Mouse (Mus musculus) CH12.LX (cell line): Measurements from ENCODE around the gene Snu13. TPM values are rescaled to one million over a fixed set of nuclear protein-coding genes. Genes with fewer than 3 reads are reported as not detected.

Experiments used
- DNase-seq: peaks from one replicate; pipeline ENCODE4 v3.0.0-alpha.2; 2013; ENCODE audit errors: extremely low read depth
- H3K27ac ChIP-seq: 2 replicates; pipeline ENCODE4 v1.5.1; 2012; ENCODE audit warnings: low read depth, mild to moderate bottlenecking, control low read depth, moderate library complexity; ENCODE audit not compliant: insufficient read depth
- H3K27me3 ChIP-seq: replicated peaks from 2 replicates; pipeline ENCODE3; 2012; ENCODE audit warnings: inconsistent platforms
- H3K36me3 ChIP-seq, 2 experiments: replicated peaks in 1 of 2; 2 replicates each; pipeline versions ENCODE3 to v1.6.1; 2012; ENCODE audit warnings: inconsistent platforms in 1 of 2, low read length in 1 of 2, mild to moderate bottlenecking in 1 of 2, mixed read lengths in 1 of 2, moderate library complexity in 1 of 2; ENCODE audit not compliant: control insufficient read depth in 1 of 2, insufficient read depth in 1 of 2
- H3K4me1 ChIP-seq, 2 experiments: 2 replicates each; pipeline ENCODE4 v1.6.1; 2012; ENCODE audit warnings: inconsistent platforms in 1 of 2, moderate library complexity in 1 of 2; ENCODE audit not compliant: insufficient read depth in 2 of 2, control insufficient read depth in 1 of 2
- H3K4me2 ChIP-seq: 2 replicates; pipeline ENCODE4 v1.6.1; 2012; ENCODE audit warnings: low read depth, mild to moderate bottlenecking, control low read depth; ENCODE audit not compliant: poor library complexity, insufficient read depth, severe bottlenecking
- H3K4me3 ChIP-seq, 3 experiments: fragments of 150-350 bp in 1 of 3; sonication (generic) in 1 of 3; replicated peaks in 1 of 3; 2 replicates each; pipeline versions ENCODE3 to v1.5.1; 2011 to 2012; ENCODE audit warnings: low read depth in 2 of 3, low read length in 2 of 3, mild to moderate bottlenecking in 2 of 3, moderate library complexity in 2 of 3, control low read depth in 1 of 3, improper control_type of control experiment in 1 of 3, inconsistent platforms in 1 of 3, mixed read lengths in 1 of 3; ENCODE audit not compliant: poor library complexity in 1 of 3
- H3K79me2 ChIP-seq: replicated peaks from 2 replicates; pipeline ENCODE4 v1.6.1; 2012; ENCODE audit warnings: mild to moderate bottlenecking, moderate library complexity; ENCODE audit not compliant: control insufficient read depth, poor library complexity, insufficient read depth, severe bottlenecking; ENCODE audit errors: extremely low read depth
- H3K9ac ChIP-seq: 2 replicates; pipeline ENCODE4 v1.6.1; 2012; ENCODE audit warnings: low read depth, mild to moderate bottlenecking, control low read depth, moderate library complexity; ENCODE audit not compliant: insufficient read depth
- H3K9me3 ChIP-seq: replicated peaks from 2 replicates; pipeline ENCODE3; 2012; ENCODE audit warnings: low read length, inconsistent platforms, mixed read lengths
- BHLHE40 ChIP-seq: IDR thresholded peaks from 2 replicates; pipeline ENCODE4 v1.6.1; 2011; ENCODE audit warnings: mild to moderate bottlenecking, low read depth, low read length, improper control_type of control experiment
- CHD1 ChIP-seq: IDR thresholded peaks from 2 replicates; pipeline ENCODE4 v1.6.1; 2012; ENCODE audit warnings: low read depth, low read length, improper control_type of control experiment, inconsistent platforms
- CHD2 ChIP-seq: IDR thresholded peaks from 2 replicates; pipeline ENCODE4 v1.6.1; 2011; ENCODE audit warnings: low read length, improper control_type of control experiment
- E2F4 ChIP-seq: IDR thresholded peaks from 2 replicates; pipeline ENCODE4 v1.6.1; 2011; ENCODE audit warnings: low read depth, low read length, improper control_type of control experiment; ENCODE audit not compliant: insufficient replicate concordance
- ELF1 ChIP-seq: IDR thresholded peaks from 2 replicates; pipeline ENCODE4 v1.6.1; 2014; ENCODE audit warnings: low read depth, mild to moderate bottlenecking, inconsistent platforms, low read length, improper control_type of control experiment
- GABPA ChIP-seq: IDR thresholded peaks from 2 replicates; pipeline ENCODE4 v1.6.1; 2012; ENCODE audit warnings: low read depth, low read length, improper control_type of control experiment, inconsistent platforms; ENCODE audit not compliant: insufficient replicate concordance
- HCFC1 ChIP-seq: IDR thresholded peaks from 2 replicates; pipeline ENCODE4 v1.6.1; 2012; ENCODE audit warnings: low read depth, mild to moderate bottlenecking, inconsistent platforms, low read length, improper control_type of control experiment
- IRF4 ChIP-seq: IDR thresholded peaks from 2 replicates; pipeline ENCODE4 v1.6.1; 2014; ENCODE audit warnings: low read depth, mild to moderate bottlenecking, inconsistent platforms, low read length, improper control_type of control experiment
- JUN ChIP-seq: IDR thresholded peaks from 2 replicates; pipeline ENCODE4 v1.6.1; 2011; ENCODE audit warnings: low read depth, mild to moderate bottlenecking, low read length, improper control_type of control experiment, moderate library complexity; ENCODE audit not compliant: insufficient read depth
- JUND ChIP-seq: conservative IDR thresholded peaks from 2 replicates; pipeline ENCODE4 v1.6.1; 2011; ENCODE audit warnings: low read depth, low read length, improper control_type of control experiment
- MAFK ChIP-seq: IDR thresholded peaks from 2 replicates; pipeline ENCODE4 v1.6.1; 2011; ENCODE audit warnings: low read length, improper control_type of control experiment; ENCODE audit not compliant: insufficient replicate concordance
- MAZ ChIP-seq: IDR thresholded peaks from 2 replicates; pipeline ENCODE4 v1.6.1; 2012; ENCODE audit warnings: low read depth, mild to moderate bottlenecking, inconsistent platforms, low read length, improper control_type of control experiment, moderate library complexity
- MXI1 ChIP-seq: IDR thresholded peaks from 2 replicates; pipeline ENCODE4 v1.6.1; 2011; ENCODE audit warnings: mild to moderate bottlenecking, low read depth, low read length, improper control_type of control experiment
- MYC ChIP-seq: IDR thresholded peaks from 2 replicates; pipeline ENCODE4 v1.6.1; 2011; ENCODE audit warnings: low read depth, mild to moderate bottlenecking, improper control_type of control experiment, low read length
- RAD21 ChIP-seq: IDR thresholded peaks from 2 replicates; pipeline ENCODE4 v1.6.1; 2011; ENCODE audit warnings: low read depth, mild to moderate bottlenecking, low read length, improper control_type of control experiment, moderate library complexity
- RCOR1 ChIP-seq: conservative IDR thresholded peaks from 2 replicates; pipeline ENCODE4 v1.6.1; 2012; ENCODE audit warnings: low read depth, mild to moderate bottlenecking, inconsistent platforms, low read length, improper control_type of control experiment
- TBP ChIP-seq: conservative IDR thresholded peaks from 2 replicates; pipeline ENCODE4 v1.6.1; 2011; ENCODE audit warnings: low read depth, low read length, improper control_type of control experiment
- TCF12 ChIP-seq: IDR thresholded peaks from 2 replicates; pipeline ENCODE4 v1.6.1; 2014; ENCODE audit warnings: low read depth, mild to moderate bottlenecking, inconsistent platforms, low read length, improper control_type of control experiment
- UBTF ChIP-seq: IDR thresholded peaks from 2 replicates; pipeline ENCODE4 v1.6.1; 2012; ENCODE audit warnings: low read depth, mild to moderate bottlenecking, inconsistent platforms, low read length, improper control_type of control experiment, moderate library complexity
- USF1 ChIP-seq: IDR thresholded peaks from 2 replicates; pipeline ENCODE4 v1.6.1; 2014; ENCODE audit warnings: low read depth, mild to moderate bottlenecking, inconsistent platforms, low read length, improper control_type of control experiment
- ZC3H11A ChIP-seq: IDR thresholded peaks from 2 replicates; pipeline ENCODE4 v1.6.1; 2012; ENCODE audit warnings: low read depth, mild to moderate bottlenecking, inconsistent platforms, low read length, improper control_type of control experiment
- ZKSCAN1 ChIP-seq: IDR thresholded peaks from 2 replicates; pipeline ENCODE4 v1.6.1; 2012; ENCODE audit warnings: low read depth, inconsistent platforms, low read length, improper control_type of control experiment, borderline replicate concordance
- ZMIZ1 ChIP-seq: IDR thresholded peaks from 2 replicates; pipeline ENCODE4 v1.6.1; 2012; ENCODE audit warnings: low read depth, mild to moderate bottlenecking, inconsistent platforms, low read length, improper control_type of control experiment
- dilution Hi-C: fragments of 300-500 bp; cut with MboI; formaldehyde crosslinking; loops from 2 replicates; pipeline ENCODE4 v1.14.3; 2020; ENCODE audit warnings: low sequenced_read_pairs; ENCODE audit not compliant: extremely low pct_unique_long_range_greater_than_20kb, extremely low pct_ligation_motif_present
- in situ Hi-C: fragments of 300-500 bp; cut with MboI; formaldehyde crosslinking; loops from 3 replicates; pipeline ENCODE4 v1.14.3; 2019; ENCODE audit warnings: low sequenced_read_pairs, low pct_ligation_motif_present, low pct_unique_long_range_greater_than_20kb, mixed read lengths
- polyA plus RNA-seq: library from polyadenylated mRNA; unstranded; fragments of >175 nt; gene quantifications from 2 replicates; pipeline ENCODE4 v1.2.1, GENCODE M21; 2012; ENCODE audit warnings: low read depth; ENCODE audit not compliant: insufficient read length
- total RNA-seq, 2 experiments: library from RNA; depleted of rRNA; stranded (reverse); fragments of 300-350 nt in 1 of 2; fragments of >200 nt in 1 of 2; gene quantifications; 2 replicates each; pipeline ENCODE4 v1.2.3; 2012 to 2014

The Snu13 gene
- total and polyA plus RNA-seq, 3 experiments: 167 to 558 (median 433) TPM

DNA sequence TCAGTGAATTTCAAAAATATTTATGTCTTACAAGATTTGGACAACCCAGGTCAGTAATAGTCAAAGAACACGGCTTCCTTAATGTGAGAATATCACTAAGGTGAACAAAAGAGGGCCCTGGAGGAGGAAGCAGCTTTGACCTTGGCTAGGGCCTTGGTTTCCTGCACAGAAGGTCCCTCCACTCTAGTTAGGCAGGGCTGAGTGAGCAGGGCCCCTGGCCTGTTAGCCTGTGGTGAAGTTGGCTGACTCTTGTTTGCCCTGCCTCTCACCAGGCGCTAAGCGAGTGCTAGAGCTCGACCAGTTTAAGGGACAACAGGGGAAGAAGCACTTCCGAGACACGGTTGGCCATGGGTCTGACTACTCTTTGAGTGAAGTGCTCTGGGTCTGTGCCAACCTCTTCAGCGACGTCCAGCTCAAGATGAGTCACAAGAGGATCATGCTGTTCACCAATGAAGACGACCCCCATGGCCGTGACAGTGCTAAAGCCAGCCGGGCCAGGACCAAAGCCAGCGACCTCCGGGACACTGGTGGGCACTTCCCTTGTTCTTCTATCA lies 24.8 kb downstream of the Snu13 start:
- TF ChIP-seq UBTF (no peak), HCFC1 (no peak), BHLHE40 (no peak), MAFK (no peak), MXI1 (no peak), ZC3H11A (no peak), CHD1 (no peak), JUN (no peak), IRF4 (no peak), RCOR1 (no peak), E2F4 (no peak), CHD2 (no peak), ZMIZ1 (no peak), ELF1 (no peak), ZKSCAN1 (no peak), TBP (no peak), USF1 (no peak)
- TF ChIP-seq, all 38 proteins: peak for 0
- no peaks in the 10 kb centered on the region for H3K27me3 ChIP-seq
- H3K4me2 ChIP-seq: no peak overlapping the region
- dilution Hi-C loops: no loop called here
- DNase-seq: no peak
- in situ Hi-C loops: no loop called here
- no peak overlapping the region for H3K4me3 ChIP-seq
- H3K4me1 ChIP-seq: peaks cover 4 to 41% of the 10 kb centered on the region in 2 experiments
- peaks cover 2% of the 10 kb centered on the region for H3K9me3 ChIP-seq
- H3K36me3 ChIP-seq: peaks cover 53 to 80% of the 10 kb centered on the region in 2 experiments
- H3K79me2 ChIP-seq: no peaks in the 10 kb centered on the region; the same call in 1 of the 2 replicates
- H3K27ac ChIP-seq: no peak overlapping the region
- H3K9ac ChIP-seq: no peak overlapping the region

DNA sequence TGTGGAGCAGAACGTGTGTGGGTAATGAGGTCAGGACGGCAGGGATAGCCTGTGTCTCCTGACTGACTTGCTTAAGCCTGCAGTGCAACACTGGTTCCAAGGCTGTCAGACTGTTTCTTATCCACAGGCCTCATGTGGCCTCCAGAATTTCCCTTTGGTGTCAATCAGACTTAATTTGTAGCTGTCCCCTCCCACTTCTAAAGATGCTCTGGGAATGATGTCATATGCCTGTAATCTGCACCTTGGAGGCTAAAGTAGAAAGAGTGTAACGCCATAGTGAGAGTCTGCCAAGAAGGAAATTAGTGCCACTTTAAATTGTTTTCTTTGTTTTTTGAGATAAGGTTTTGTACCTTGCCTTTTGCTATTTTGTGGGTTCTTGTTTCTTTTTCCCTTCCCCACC lies 28.1 kb downstream of the Snu13 start:
- peaks cover 0 to 41% of the 10 kb centered on the region in 2 experiments; a peak in 2 of 4 replicates for H3K4me1 ChIP-seq
- H3K79me2 ChIP-seq: peaks cover 21% of the 10 kb centered on the region
- no peak for TF ChIP-seq JUND
- TF ChIP-seq GABPA: no peak
- TF ChIP-seq RCOR1: no peak
- TF ChIP-seq UBTF: no peak
- no peak for TF ChIP-seq JUN
- no peak for TF ChIP-seq RAD21
- TF ChIP-seq ZKSCAN1: no peak
- no peak for TF ChIP-seq MAZ
- TF ChIP-seq TCF12: no peak
- no peak for TF ChIP-seq ZC3H11A
- no peak for TF ChIP-seq USF1
- no peak for TF ChIP-seq MYC
- H3K27ac ChIP-seq: no peak overlapping the region
- H3K4me2 ChIP-seq: no peak overlapping the region
- peaks cover 26 to 50% of the 10 kb centered on the region in 2 experiments for H3K36me3 ChIP-seq
- no peaks in the 10 kb centered on the region for H3K27me3 ChIP-seq
- DNase-seq: no peak
- in situ Hi-C loops: no loop called here
- no peak overlapping the region for H3K4me3 ChIP-seq
- no peak overlapping the region for H3K9ac ChIP-seq
- dilution Hi-C loops: no loop called here
- H3K9me3 ChIP-seq: peaks cover 2% of the 10 kb centered on the region
